Mouse (Mus musculus) cerebellum, postnatal 25 days (tissue): ENCODE measurements at regions not wholly inside any gene's neighbourhood (a gene's known extent, or its start where the extent isn't known, plus 50 kb on each side); places are given as distances from the start of the nearest gene placed in this dataset.
"Not testable (repeated sequence)": the region's sequence is repeated elsewhere in the genome, so short reads cannot be mapped to it uniquely, and the experiment has no call there.

Source experiments
- DNase-seq, 2 experiments: peaks; one replicate each; pipeline ENCODE4 v3.0.0; 2021; ENCODE audit warnings: mixed read lengths in 2 of 2

GRCm38 (mm10) chr8:100393327-100393726 is 977.1 kb upstream of the Cdh8 start:
- no peak for DNase-seq

- no peak for DNase-seq
Observed at GRCm38 (mm10) chr8:100367663-100368062, 951.4 kb upstream of the Cdh8 start.

- DNase-seq, result no peak
Observed at GRCm38 (mm10) chr8:100362772-100363171, 946.5 kb upstream of the Cdh8 start.

GRCm38 (mm10) chr8:100360541-100360940 is 944.3 kb upstream of the Cdh8 start:
- not testable (repeated sequence) for DNase-seq

- no peak for DNase-seq
Observed at GRCm38 (mm10) chr8:100334528-100334927, 918.3 kb upstream of the Cdh8 start.

- DNase-seq, result peak in 1 of 2 experiments; percentile 5
Observed at GRCm38 (mm10) chr8:100325616-100326015, 909.3 kb upstream of the Cdh8 start.

- DNase-seq, result peak in 1 of 2 experiments; percentile 24
Observed at GRCm38 (mm10) chr8:100323471-100323870, 907.2 kb upstream of the Cdh8 start.

GRCm38 (mm10) chr8:100298191-100298590 is 881.9 kb upstream of the Cdh8 start:
- peak; percentile 14 to 38 for DNase-seq

GRCm38 (mm10) chr8:100292588-100292987 is 876.3 kb upstream of the Cdh8 start:
- DNase-seq, result no peak

GRCm38 (mm10) chr8:100291981-100292380 is 875.7 kb upstream of the Cdh8 start:
- DNase-seq, result no peak
